Mouse (Mus musculus) neural tube, embryonic 11.5 days (tissue): ENCODE data around the gene Eef1akmt3. TPM values are rescaled to one million over a fixed set of nuclear protein-coding genes. Genes with fewer than 3 reads are reported as not detected.

Experiments used
- ATAC-seq: fragments of 200-750 bp; cut with Nextera tagmentation; 2 replicates; pipeline ENCODE4 v1.8.0; 2017; ENCODE audit warnings: moderate number of reproducible peaks, mild to moderate bottlenecking, moderate TSS enrichment, moderate library complexity; ENCODE audit not compliant: insufficient read depth, low FRiP score, low TSS enrichment
- DNase-seq: peaks from one replicate; pipeline ENCODE4 v3.0.0-alpha.2; 2015; ENCODE audit warnings: low spot score
- H3K27ac ChIP-seq: fragments of 300-500 bp; sonication (generic); 2 replicates; pipeline ENCODE4 v1.5.1; 2014; ENCODE audit warnings: low read depth, mild to moderate bottlenecking, low read length
- H3K27me3 ChIP-seq: fragments of 300-500 bp; sonication (generic); 2 replicates; pipeline ENCODE4 v1.6.1; 2014; ENCODE audit warnings: mild to moderate bottlenecking, low read length, mixed read lengths; ENCODE audit not compliant: control insufficient read depth, insufficient read depth
- H3K36me3 ChIP-seq: fragments of 300-500 bp; sonication (generic); 2 replicates; pipeline ENCODE4 v1.6.1; 2014; ENCODE audit warnings: mild to moderate bottlenecking, low read length, moderate library complexity, mixed read lengths; ENCODE audit not compliant: control insufficient read depth, insufficient read depth
- H3K4me1 ChIP-seq: fragments of 300-500 bp; sonication (generic); 2 replicates; pipeline ENCODE4 v1.6.1; 2014; ENCODE audit warnings: low read length, mixed read lengths; ENCODE audit not compliant: control insufficient read depth, insufficient read depth
- H3K4me2 ChIP-seq: fragments of 300-500 bp; sonication (generic); 2 replicates; pipeline ENCODE4 v1.6.1; 2014; ENCODE audit warnings: low read depth, mild to moderate bottlenecking, moderate library complexity
- H3K4me3 ChIP-seq: fragments of 300-500 bp; sonication (generic); 2 replicates; pipeline ENCODE4 v1.5.1; 2014; ENCODE audit warnings: low read depth, low read length
- H3K9ac ChIP-seq: fragments of 300-500 bp; sonication (generic); 2 replicates; pipeline ENCODE4 v1.6.1; 2014; ENCODE audit warnings: mild to moderate bottlenecking, low read length
- H3K9me3 ChIP-seq: fragments of 300-500 bp; sonication (generic); 2 replicates; pipeline ENCODE4 v1.6.1; 2016; ENCODE audit warnings: low read length; ENCODE audit not compliant: control insufficient read depth
- WGBS: fragments of 180-500 bp; shearing (Covaris S2); extraction: QIAGEN DNeasy Blood & Tissue Kit; methylation state at CpG from one replicate; pipeline ENCODE4 v1.1.7; 2014; 5-methylcytosine and 5-hydroxymethylcytosine counted together
- polyA plus RNA-seq: library from polyadenylated mRNA; unstranded; fragments of >200 nt; fragmentation: Nextera tagmentation; extraction: Ambion mirVana; gene quantifications from 2 replicates; pipeline ENCODE4 v1.2.1, GENCODE M21; 2014

The Eef1akmt3 gene
- polyA plus RNA-seq, 1 experiment from 2014 or later, result 0.32 TPM

GRCm38 (mm10) chr10:126987183-126988118 is 53.9 kb downstream of the Eef1akmt3 start:
- no peak overlapping the region for H3K27ac ChIP-seq
- no peak overlapping the region for H3K4me3 ChIP-seq
- peaks cover 23% of the 10 kb centered on the region for H3K4me1 ChIP-seq
- no peak overlapping the region for H3K9ac ChIP-seq
- H3K36me3 ChIP-seq, result peaks cover 2% of the 10 kb centered on the region
- no peaks in the 10 kb centered on the region for H3K9me3 ChIP-seq
- H3K4me2 ChIP-seq, result no peak overlapping the region
- H3K27me3 ChIP-seq, result no peaks in the 10 kb centered on the region
- 63% methylated on average over 8 of the region's 8 CpGs for WGBS
- DNase-seq (no peak), ATAC-seq (no peak)

DNA sequence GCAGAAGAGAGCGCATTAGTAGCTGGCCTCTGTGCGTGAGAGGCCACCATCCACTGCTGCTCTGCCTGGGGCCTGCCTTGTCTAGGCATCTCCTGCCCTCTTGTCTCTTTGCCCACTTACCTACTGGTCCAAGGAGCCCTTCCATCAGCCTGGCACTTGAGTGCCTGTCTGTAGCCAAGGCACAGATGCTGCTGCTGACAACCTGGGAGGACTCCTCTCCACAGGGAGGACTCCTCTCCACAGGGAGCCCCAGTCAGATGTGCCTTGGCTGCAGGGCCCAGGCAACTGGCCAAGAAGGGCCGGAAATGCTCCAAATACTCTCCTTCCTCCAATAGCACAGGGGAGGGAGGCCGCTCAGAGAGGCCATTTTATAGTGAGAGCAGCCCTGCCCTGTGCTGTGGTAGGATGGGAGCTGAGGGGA is 54.8 kb downstream of the Eef1akmt3 start:
- H3K4me2 ChIP-seq, result no peak overlapping the region
- no peaks in the 10 kb centered on the region for H3K36me3 ChIP-seq
- ATAC-seq (no peak), DNase-seq (peak; percentile 44)
- peaks cover 31% of the 10 kb centered on the region for H3K4me1 ChIP-seq
- no peak overlapping the region for H3K9ac ChIP-seq
- WGBS, result 59% methylated on average over 4 of the region's 4 CpGs
- no peaks in the 10 kb centered on the region for H3K9me3 ChIP-seq
- H3K4me3 ChIP-seq, result no peak overlapping the region
- no peak overlapping the region for H3K27ac ChIP-seq
- H3K27me3 ChIP-seq, result no peaks in the 10 kb centered on the region

DNA sequence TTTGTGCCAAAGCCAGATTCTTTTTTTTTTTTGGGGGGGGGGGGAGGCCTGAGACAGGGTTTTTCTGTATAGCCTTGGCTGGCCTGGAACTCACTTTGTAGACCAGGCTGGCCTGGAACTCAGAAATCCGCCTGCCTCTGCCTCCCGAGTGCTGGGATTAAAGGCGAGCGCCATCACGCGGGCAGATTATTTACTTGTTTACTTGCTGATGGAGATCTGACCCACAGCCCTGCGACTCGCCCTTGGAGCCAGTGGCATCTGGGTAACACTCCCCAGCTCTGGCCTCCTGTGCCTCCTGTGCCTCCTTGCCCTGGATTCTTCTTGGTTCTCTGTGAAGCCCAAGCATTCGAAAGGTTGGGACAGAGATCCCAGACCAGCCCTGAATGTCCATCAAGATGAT is 55.7 kb downstream of the Eef1akmt3 start:
- Histone ChIP-seq H3K4me2 (no peak overlapping the region), H3K9me3 (no peaks in the 10 kb centered on the region), H3K4me3 (no peak overlapping the region), H3K27ac (no peak overlapping the region), H3K9ac (no peak overlapping the region), H3K4me1 (peaks cover 38% of the 10 kb centered on the region), H3K36me3 (no peaks in the 10 kb centered on the region), H3K27me3 (no peaks in the 10 kb centered on the region)
- WGBS, result 95% methylated on average over 9 of the region's 9 CpGs
- DNase-seq (no peak), ATAC-seq (no peak)

DNA sequence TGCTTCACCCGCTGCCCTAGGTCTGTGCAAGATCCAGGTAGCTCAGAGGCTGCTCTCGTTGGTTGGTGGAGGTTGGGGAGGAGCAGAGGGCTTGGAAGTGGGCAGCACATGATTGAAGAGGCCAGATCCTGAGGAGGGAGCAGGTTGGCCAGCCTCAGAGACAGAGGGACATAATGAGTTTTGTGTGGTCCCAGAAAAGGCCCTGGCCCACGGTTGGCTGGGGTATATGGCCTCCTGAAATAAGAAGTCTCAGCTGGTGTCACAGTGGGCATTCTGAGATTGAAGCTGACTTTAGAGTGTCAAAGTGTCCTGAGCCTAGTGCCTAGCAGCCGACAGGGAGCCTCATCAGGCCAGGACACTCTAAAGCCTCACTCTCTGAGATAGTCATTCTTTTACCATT is 56.2 kb downstream of the Eef1akmt3 start:
- H3K9ac ChIP-seq, result no peak overlapping the region
- no peak for ATAC-seq
- no peak overlapping the region for H3K4me2 ChIP-seq
- 87% methylated on average over 4 of the region's 4 CpGs for WGBS
- no peaks in the 10 kb centered on the region for H3K27me3 ChIP-seq
- H3K4me3 ChIP-seq, result no peak overlapping the region
- no peaks in the 10 kb centered on the region for H3K9me3 ChIP-seq
- peaks cover 43% of the 10 kb centered on the region for H3K4me1 ChIP-seq
- no peaks in the 10 kb centered on the region for H3K36me3 ChIP-seq
- H3K27ac ChIP-seq, result no peak overlapping the region
- no peak for DNase-seq

- Histone ChIP-seq H3K4me3 (no peak overlapping the region), H3K4me2 (no peak overlapping the region), H3K9ac (no peak overlapping the region), H3K4me1 (peaks cover 45% of the 10 kb centered on the region), H3K9me3 (no peaks in the 10 kb centered on the region), H3K36me3 (no peaks in the 10 kb centered on the region), H3K27me3 (no peaks in the 10 kb centered on the region), H3K27ac (no peak overlapping the region)
- DNase-seq (no peak), ATAC-seq (no peak)
- WGBS, result 54% methylated on average over 5 of the region's 5 CpGs
Measured at GRCm38 (mm10) chr10:126984189-126985004, 56.9 kb downstream of the Eef1akmt3 start.

DNA sequence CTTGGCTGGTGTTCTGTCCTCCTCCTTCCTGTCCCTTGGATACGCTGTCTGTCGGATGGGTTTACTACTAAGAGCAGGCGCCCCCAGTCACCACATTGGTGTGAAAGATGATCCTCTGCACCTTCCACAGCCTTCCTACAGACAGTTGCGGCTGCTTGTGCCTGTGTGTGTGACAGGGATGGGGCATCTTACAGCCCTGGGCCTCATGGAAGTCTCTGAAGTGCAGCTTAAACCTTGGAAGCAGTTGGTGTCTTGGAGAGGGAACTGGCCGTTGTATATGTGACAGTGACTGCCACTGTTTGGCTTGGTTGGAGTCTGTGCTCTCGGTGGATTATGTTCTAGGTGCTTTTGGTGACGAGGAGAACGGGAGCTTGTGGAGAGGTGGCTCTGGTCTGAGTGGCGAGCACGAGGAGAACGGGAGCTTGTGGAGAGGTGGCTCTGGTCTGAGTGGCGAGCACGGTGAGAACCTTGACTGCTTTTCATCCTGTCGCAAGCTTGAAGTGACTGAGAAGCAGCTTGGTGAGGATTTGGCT is 58.1 kb downstream of the Eef1akmt3 start:
- H3K4me2 ChIP-seq, result no peak overlapping the region
- no peaks in the 10 kb centered on the region for H3K36me3 ChIP-seq
- H3K27ac ChIP-seq, result no peak overlapping the region
- H3K4me1 ChIP-seq, result peaks cover 45% of the 10 kb centered on the region
- H3K4me3 ChIP-seq, result no peak overlapping the region
- no peaks in the 10 kb centered on the region for H3K9me3 ChIP-seq
- no peak for ATAC-seq
- whole genome bisulfite sequencing, result 60% methylated on average over 14 of the region's 14 CpGs
- no peaks in the 10 kb centered on the region for H3K27me3 ChIP-seq
- H3K9ac ChIP-seq, result no peak overlapping the region
- no peak for DNase-seq

DNA sequence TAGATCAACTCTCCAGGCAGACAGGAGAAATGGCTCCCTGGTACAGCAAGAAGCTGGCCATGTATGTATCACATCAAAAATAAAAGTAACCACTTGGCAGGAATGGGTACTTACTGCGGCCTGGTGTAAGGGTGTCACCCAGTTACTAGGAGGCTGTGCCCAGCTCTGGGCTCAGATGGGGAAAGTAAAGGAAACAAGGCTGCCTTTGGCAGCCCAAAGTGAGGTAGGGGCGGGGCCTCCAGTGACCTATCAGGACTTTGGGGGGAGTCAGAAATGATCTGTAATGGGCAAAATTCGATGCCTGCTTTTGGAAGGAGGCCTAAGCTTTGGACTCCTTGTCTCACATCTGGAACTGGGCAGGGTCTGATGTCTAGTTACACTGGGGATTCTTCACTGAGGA is 59.6 kb downstream of the Eef1akmt3 start:
- H3K9ac ChIP-seq, result no peak overlapping the region
- H3K4me2 ChIP-seq, result peak overlapping the region; percentile 80
- no peak for DNase-seq
- no peaks in the 10 kb centered on the region for H3K27me3 ChIP-seq
- H3K4me3 ChIP-seq, result 0 out of 2 replicates have a peak overlapping the region, but pooled peaks have one; percentile 4
- ATAC-seq, result no peak
- no peaks in the 10 kb centered on the region for H3K9me3 ChIP-seq
- H3K27ac ChIP-seq, result no peak overlapping the region
- 76% methylated on average over 3 of the region's 3 CpGs for WGBS
- H3K4me1 ChIP-seq, result peaks cover 46% of the 10 kb centered on the region
- no peaks in the 10 kb centered on the region for H3K36me3 ChIP-seq
